Mouse (Mus musculus): ENCODE results near the gene Sult4a1.

Gene Sult4a1

GRCm38 (mm10) chr15:84094921-84095320 is 10.6 kb downstream of the Sult4a1 start:
- DNase-seq, result no peak

GRCm38 (mm10) chr15:84086775-84087174 is 18.8 kb downstream of the Sult4a1 start:
- no peak for DNase-seq

GRCm38 (mm10) chr15:84086364-84086763 is 19.2 kb downstream of the Sult4a1 start:
- DNase-seq, result no peak

GRCm38 (mm10) chr15:84080069-84080468 is 25.5 kb downstream of the Sult4a1 start:
- no peak for DNase-seq

- no peak for DNase-seq
Observed at GRCm38 (mm10) chr15:84079519-84079918, 26.0 kb downstream of the Sult4a1 start.

- no peak for DNase-seq
Observed at GRCm38 (mm10) chr15:84078667-84079066, 26.9 kb downstream of the Sult4a1 start.

- DNase-seq, result no peak
Observed at GRCm38 (mm10) chr15:84077151-84077550, 28.4 kb downstream of the Sult4a1 start.

- peak; percentile 71 for DNase-seq
Observed at GRCm38 (mm10) chr15:84074705-84075185, 30.8 kb downstream of the Sult4a1 start.

GRCm38 (mm10) chr15:84073911-84074704 is 31.4 kb downstream of the Sult4a1 start:
- DNase-seq, result peak; percentile 75

- no peak for DNase-seq
Observed at GRCm38 (mm10) chr15:84073058-84073457, 32.5 kb downstream of the Sult4a1 start.

GRCm38 (mm10) chr15:84072226-84072625 is 33.3 kb downstream of the Sult4a1 start:
- peak; percentile 93 for DNase-seq

GRCm38 (mm10) chr15:84070116-84070676 is 35.4 kb downstream of the Sult4a1 start:
- DNase-seq, result no peak

- DNase-seq, result no peak
Observed at GRCm38 (mm10) chr15:84069455-84070050, 36.0 kb downstream of the Sult4a1 start.

- DNase-seq, result no peak
Observed at GRCm38 (mm10) chr15:84065701-84066100, 39.9 kb downstream of the Sult4a1 start.

- DNase-seq, result peak; percentile 70
Observed at GRCm38 (mm10) chr15:84065140-84065539, 40.4 kb downstream of the Sult4a1 start, which contains the start of gene Efcab6. TSS of gene Efcab6 (minus strand) at chr15:84065379.

GRCm38 (mm10) chr15:84058841-84059240 is 46.7 kb downstream of the Sult4a1 start:
- DNase-seq, result no peak

- DNase-seq, result no peak
Observed at GRCm38 (mm10) chr15:84056083-84056482, 49.5 kb downstream of the Sult4a1 start.

GRCm38 (mm10) chr15:84053859-84054258 is 51.7 kb downstream of the Sult4a1 start:
- DNase-seq, result peak; percentile 77

- DNase-seq, result no peak
Observed at GRCm38 (mm10) chr15:84053240-84053639, 52.3 kb downstream of the Sult4a1 start.

- peak; percentile 25 for DNase-seq
Observed at GRCm38 (mm10) chr15:84052390-84052789, 53.2 kb downstream of the Sult4a1 start.

GRCm38 (mm10) chr15:84049570-84049969 is 56.0 kb downstream of the Sult4a1 start:
- DNase-seq, result no peak

- DNase-seq, result no peak
Observed at GRCm38 (mm10) chr15:84045562-84045961, 60.0 kb downstream of the Sult4a1 start.

- no peak for DNase-seq
Observed at GRCm38 (mm10) chr15:84037067-84037466, 68.5 kb downstream of the Sult4a1 start.
